Mouse (Mus musculus) liver, postnatal 0 days (tissue): ENCODE measurements around the gene Rae1.

ENCODE experiments used
- CTCF ChIP-seq: sonication (generic); IDR thresholded peaks from 2 replicates; pipeline ENCODE4 v1.5.1; 2016; ENCODE audit warnings: antibody characterized with exemption, low read depth
- EP300 ChIP-seq: IDR thresholded peaks from 2 replicates; pipeline ENCODE4 v1.6.1; 2016; ENCODE audit warnings: antibody characterized with exemption, low read depth, mild to moderate bottlenecking

GRCm38 (mm10) chr2:173003737-173004136 lies 3.8 kb downstream of the Rae1 start:
- TF ChIP-seq CTCF (no peak), EP300 (no peak)
